Mouse (Mus musculus): ENCODE data around the gene Bex4. TPM values are rescaled to one million over a fixed set of nuclear protein-coding genes. Genes with fewer than 3 reads are reported as not detected.

Gene Bex4
- polyA plus RNA-seq, 1 experiment from 2014 or later: 28.7 TPM

GRCm38 (mm10) chrX:136172786-136173185, 34.0 kb downstream of the Bex4 start:
- ATAC-seq (ENCODE audit: low FRiP score, low TSS enrichment): no peak
- peak overlapping the region; percentile 54 for H3K4me3 ChIP-seq (ENCODE audit: low read depth, low read length)
- no peaks in the 10 kb centered on the region for H3K27me3 ChIP-seq (ENCODE audit: control insufficient read depth, insufficient read depth, low read length)
- H3K9ac ChIP-seq (ENCODE audit: low read length): no peak overlapping the region
- no peaks in the 10 kb centered on the region for H3K9me3 ChIP-seq (ENCODE audit: control insufficient read depth, low read length)
- no peak overlapping the region for H3K27ac ChIP-seq (replicated peaks)
- no peaks in the 10 kb centered on the region for H3K4me1 ChIP-seq (replicated peaks; ENCODE audit: control insufficient read depth, insufficient read depth)
- H3K4me2 ChIP-seq (replicated peaks; ENCODE audit: low read depth): peak overlapping the region; percentile 57
- no peak for DNase-seq (ENCODE audit: low spot score)
- H3K36me3 ChIP-seq (ENCODE audit: control insufficient read depth, insufficient read depth, low read length): no peaks in the 10 kb centered on the region
- 24% methylated on average over 10 of the region's 10 CpGs for WGBS
- no peak for TF ChIP-seq CTCF (IDR thresholded peaks at IDR 0.05; ENCODE audit: low read depth)

- Histone ChIP-seq H3K9ac (ENCODE audit: low read length) (no peak overlapping the region), H3K27ac (replicated peaks) (no peak overlapping the region), H3K4me1 (replicated peaks; ENCODE audit: control insufficient read depth, insufficient read depth) (no peaks in the 10 kb centered on the region), H3K36me3 (ENCODE audit: control insufficient read depth, insufficient read depth, low read length) (no peaks in the 10 kb centered on the region), H3K4me3 (ENCODE audit: low read depth, low read length) (no peak overlapping the region), H3K27me3 (ENCODE audit: control insufficient read depth, insufficient read depth, low read length) (no peaks in the 10 kb centered on the region), H3K4me2 (replicated peaks; ENCODE audit: low read depth) (no peak overlapping the region), H3K9me3 (ENCODE audit: control insufficient read depth, low read length) (no peaks in the 10 kb centered on the region)
- 34% methylated on average over 9 of the region's 11 CpGs for WGBS
- no peak for ATAC-seq (ENCODE audit: low FRiP score, low TSS enrichment)
- no peak for DNase-seq (ENCODE audit: low spot score)
- TF ChIP-seq CTCF (IDR thresholded peaks at IDR 0.05; ENCODE audit: low read depth): no peak
- no peak for TF ChIP-seq EP300 (optimal IDR thresholded peaks at IDR 0.05)
Observed at GRCm38 (mm10) chrX:136180897-136181553, 42.2 kb downstream of the Bex4 start.

- DNase-seq (ENCODE audit: low spot score) (no peak), ATAC-seq (ENCODE audit: low FRiP score, low TSS enrichment) (no peak)
- TF ChIP-seq CTCF (IDR thresholded peaks at IDR 0.05; ENCODE audit: low read depth): no peak
- no peak for TF ChIP-seq EP300 (optimal IDR thresholded peaks at IDR 0.05)
- Histone ChIP-seq H3K9ac (ENCODE audit: low read length) (no peak overlapping the region), H3K36me3 (ENCODE audit: control insufficient read depth, insufficient read depth, low read length) (no peaks in the 10 kb centered on the region), H3K4me3 (ENCODE audit: low read depth, low read length) (no peak overlapping the region), H3K4me2 (replicated peaks; ENCODE audit: low read depth) (no peak overlapping the region), H3K27me3 (ENCODE audit: control insufficient read depth, insufficient read depth, low read length) (no peaks in the 10 kb centered on the region), H3K9me3 (ENCODE audit: control insufficient read depth, low read length) (no peaks in the 10 kb centered on the region), H3K27ac (replicated peaks) (no peak overlapping the region), H3K4me1 (replicated peaks; ENCODE audit: control insufficient read depth, insufficient read depth) (no peaks in the 10 kb centered on the region)
- WGBS: 85% methylated on average over 1 of the region's 1 CpGs
Observed at GRCm38 (mm10) chrX:136183107-136183506, 44.3 kb downstream of the Bex4 start.

Small RNAs within 50 kb of the gene (microRNA-seq; reads per million reads assigned to microRNA genes)
- not detected for gene Mir6383

Other genes with a start within 250 kb of the Bex4 start
- 24.2 and 27.0 TPM in 2 replicates for gene Arxes2, start 145.2 kb upstream of the Bex4 start, polyA plus RNA-seq (2015; fragmentation: Nextera tagmentation; extraction: Ambion mirVana)
- gene Arxes1, start 105.6 kb upstream of the Bex4 start, polyA plus RNA-seq (2015; fragmentation: Nextera tagmentation; extraction: Ambion mirVana): 11.3 and 11.6 TPM in 2 replicates
- 54.2 and 56.5 TPM in 2 replicates for gene Bex2, start 70.8 kb upstream of the Bex4 start, polyA plus RNA-seq (2015; fragmentation: Nextera tagmentation; extraction: Ambion mirVana)
- 0.06 TPM in 1 of 2 replicates, not detected in the other for gene Nxf3, start 53.7 kb upstream of the Bex4 start, polyA plus RNA-seq (2015; fragmentation: Nextera tagmentation; extraction: Ambion mirVana)
- 108 and 118 TPM in 2 replicates for gene Tceal8, start 33.3 kb downstream of the Bex4 start, polyA plus RNA-seq (2015; fragmentation: Nextera tagmentation; extraction: Ambion mirVana)
- gene Tceal5, start 64.9 kb downstream of the Bex4 start, polyA plus RNA-seq (2015; fragmentation: Nextera tagmentation; extraction: Ambion mirVana): 2.7 and 3.5 TPM in 2 replicates
- gene Tceal7, start 75.8 kb downstream of the Bex4 start, polyA plus RNA-seq (2015; fragmentation: Nextera tagmentation; extraction: Ambion mirVana): 0.84 and 1.4 TPM in 2 replicates
- gene Bex1, start 76.5 kb downstream of the Bex4 start, polyA plus RNA-seq (2015; fragmentation: Nextera tagmentation; extraction: Ambion mirVana): 14.2 and 14.8 TPM in 2 replicates
- 315 and 344 TPM in 2 replicates for gene Tceal9, start 106.1 kb downstream of the Bex4 start, polyA plus RNA-seq (2015; fragmentation: Nextera tagmentation; extraction: Ambion mirVana)
- gene Bex3, start 131.3 kb downstream of the Bex4 start, polyA plus RNA-seq (2015; fragmentation: Nextera tagmentation; extraction: Ambion mirVana): 174 and 185 TPM in 2 replicates